Mouse (Mus musculus) erythroblast, embryonic 14.5 days (primary cell): Measurements from ENCODE around the gene Nhs.

Experiments
- GATA1 ChIP-seq: IDR thresholded peaks from 2 replicates; pipeline ENCODE4 v1.6.1; 2012; ENCODE audit warnings: low read length, inconsistent platforms, mixed read lengths
- TAL1 ChIP-seq: IDR thresholded peaks from 3 replicates; pipeline ENCODE4 v1.6.1; 2012; ENCODE audit warnings: low read length, inconsistent platforms, mixed read lengths

DNA sequence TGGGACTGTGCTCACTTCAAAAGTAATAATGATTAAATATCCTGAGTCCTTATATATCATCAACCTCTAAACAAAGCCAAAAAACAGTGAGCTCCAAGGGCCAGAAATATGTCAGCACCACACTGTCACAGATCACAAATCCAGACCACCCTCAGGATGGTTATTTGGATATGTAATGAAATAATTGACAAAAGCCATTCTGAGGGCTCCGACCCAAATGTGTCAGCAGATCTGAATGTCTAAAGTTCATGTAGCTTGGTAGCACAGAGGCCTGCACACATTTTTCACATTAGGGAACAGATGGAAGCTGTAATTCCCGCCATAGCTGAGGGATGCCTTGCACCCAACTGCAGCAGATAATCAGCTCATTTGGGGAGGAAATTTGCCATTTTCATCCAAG, 218.8 kb downstream of the Nhs start:
- TF ChIP-seq GATA1 (no peak), TAL1 (no peak)
